Mouse (Mus musculus) MEL (cell line): ENCODE data around the gene Fmn2. TPM values are rescaled to one million over a fixed set of nuclear protein-coding genes. Genes with fewer than 3 reads are reported as not detected.

Experiments used
- DNase-seq: peaks from one replicate; pipeline ENCODE4 v3.0.0; 2011; ENCODE audit warnings: low read depth, low spot score
- H3K27ac ChIP-seq: 2 replicates; pipeline ENCODE4 v1.5.1; 2012; ENCODE audit warnings: low read depth, mild to moderate bottlenecking, control low read depth, low read length, moderate library complexity; ENCODE audit not compliant: control insufficient read depth
- H3K27me3 ChIP-seq, 2 experiments: fragments of 150-350 bp in 1 of 2; sonication (generic) in 1 of 2; 2 replicates each; pipeline ENCODE4 v1.6.1; 2012; ENCODE audit warnings: low read length in 2 of 2, mild to moderate bottlenecking in 2 of 2, improper control_type of control experiment in 1 of 2, moderate library complexity in 1 of 2; ENCODE audit not compliant: insufficient read depth in 2 of 2, control insufficient read depth in 1 of 2
- H3K36me3 ChIP-seq, 2 experiments: 2 replicates each; pipeline ENCODE4 v1.6.1; 2012 to 2014; ENCODE audit warnings: low read length in 2 of 2, improper control_type of control experiment in 1 of 2, inconsistent platforms in 1 of 2, mild to moderate bottlenecking in 1 of 2; ENCODE audit not compliant: insufficient read depth in 2 of 2, control insufficient read depth in 1 of 2
- H3K4me1 ChIP-seq, 2 experiments: fragments of 150-350 bp in 1 of 2; sonication (generic) in 1 of 2; 2 replicates each; pipeline ENCODE4 v1.6.1; 2012; ENCODE audit warnings: low read length in 2 of 2, improper control_type of control experiment in 1 of 2, mild to moderate bottlenecking in 1 of 2; ENCODE audit not compliant: insufficient read depth in 2 of 2, control insufficient read depth in 1 of 2
- H3K4me3 ChIP-seq, 2 experiments: fragments of 150-350 bp in 1 of 2; sonication (generic) in 1 of 2; 2 replicates each; pipeline ENCODE4 v1.5.1; 2012; ENCODE audit warnings: low read depth in 2 of 2, low read length in 2 of 2, mild to moderate bottlenecking in 2 of 2, moderate library complexity in 2 of 2, control low read depth in 1 of 2, improper control_type of control experiment in 1 of 2; ENCODE audit not compliant: control insufficient read depth in 1 of 2, insufficient read depth in 1 of 2
- H3K79me2 ChIP-seq: 2 replicates; pipeline ENCODE4 v1.6.1; 2012; ENCODE audit warnings: mild to moderate bottlenecking, low read length, moderate library complexity; ENCODE audit not compliant: control insufficient read depth, poor library complexity, insufficient read depth
- H3K9ac ChIP-seq: 2 replicates; pipeline ENCODE4 v1.6.1; 2012; ENCODE audit warnings: low read depth, mild to moderate bottlenecking, control low read depth, low read length, moderate library complexity; ENCODE audit not compliant: control insufficient read depth, poor library complexity, severe bottlenecking
- H3K9me3 ChIP-seq: fragments of 150-350 bp; sonication (generic); replicated peaks from 2 replicates; pipeline ENCODE4 v1.6.1; 2012; ENCODE audit warnings: mild to moderate bottlenecking, low read length, improper control_type of control experiment, moderate library complexity; ENCODE audit not compliant: insufficient read depth
- CHD1 ChIP-seq: IDR thresholded peaks from 2 replicates; pipeline ENCODE4 v1.6.1; 2012; ENCODE audit warnings: low read depth, mild to moderate bottlenecking, inconsistent platforms, low read length, improper control_type of control experiment
- CHD2 ChIP-seq: IDR thresholded peaks from 2 replicates; pipeline ENCODE4 v1.6.1; 2011; ENCODE audit warnings: low read length, improper control_type of control experiment
- EP300 ChIP-seq, 2 experiments: IDR thresholded peaks; 2 replicates each; pipeline ENCODE4 v1.6.1; 2011; ENCODE audit warnings: improper control_type of control experiment in 2 of 2, low read length in 2 of 2, low read depth in 1 of 2, mild to moderate bottlenecking in 1 of 2
- MAFK ChIP-seq: IDR thresholded peaks from 2 replicates; pipeline ENCODE4 v1.6.1; 2011; ENCODE audit warnings: low read depth, mild to moderate bottlenecking, low read length, improper control_type of control experiment, borderline replicate concordance
- MAZ ChIP-seq: IDR thresholded peaks from 2 replicates; pipeline ENCODE4 v1.6.1; 2012; ENCODE audit warnings: low read depth, mild to moderate bottlenecking, inconsistent platforms, low read length, improper control_type of control experiment
- POLR2AphosphoS2 ChIP-seq: IDR thresholded peaks from 2 replicates; pipeline ENCODE4 v1.6.1; 2011; ENCODE audit warnings: low read length, improper control_type of control experiment
- TAL1 ChIP-seq: IDR thresholded peaks from 2 replicates; pipeline ENCODE4 v1.6.1; 2012; ENCODE audit warnings: mild to moderate bottlenecking, inconsistent platforms, low read length, moderate library complexity, mixed read lengths
- TCF12 ChIP-seq: IDR thresholded peaks from 2 replicates; pipeline ENCODE4 v1.6.1; 2014; ENCODE audit warnings: low read depth, mild to moderate bottlenecking, inconsistent platforms, low read length, improper control_type of control experiment, moderate library complexity
- USF1 ChIP-seq: IDR thresholded peaks from 2 replicates; pipeline ENCODE4 v1.6.1; 2014; ENCODE audit warnings: low read depth, mild to moderate bottlenecking, inconsistent platforms, low read length, improper control_type of control experiment, moderate library complexity
- USF2 ChIP-seq, 2 experiments: IDR thresholded peaks; 2 replicates each; pipeline ENCODE4 v1.6.1; 2011 to 2012; ENCODE audit warnings: improper control_type of control experiment in 2 of 2, low read length in 2 of 2, borderline replicate concordance in 1 of 2, inconsistent platforms in 1 of 2, low read depth in 1 of 2, mild to moderate bottlenecking in 1 of 2; ENCODE audit not compliant: insufficient read depth in 1 of 2
- ZC3H11A ChIP-seq: IDR thresholded peaks from 2 replicates; pipeline ENCODE4 v1.6.1; 2012; ENCODE audit warnings: low read depth, mild to moderate bottlenecking, inconsistent platforms, low read length, improper control_type of control experiment
- ZKSCAN1 ChIP-seq: IDR thresholded peaks from 2 replicates; pipeline ENCODE4 v1.6.1; 2012; ENCODE audit warnings: low read depth, mild to moderate bottlenecking, inconsistent platforms, low read length, improper control_type of control experiment, moderate library complexity
- ZMIZ1 ChIP-seq: IDR thresholded peaks from 2 replicates; pipeline ENCODE4 v1.6.1; 2012; ENCODE audit warnings: low read depth, mild to moderate bottlenecking, inconsistent platforms, low read length, improper control_type of control experiment, moderate library complexity
- polyA plus RNA-seq, 2 experiments: library from polyadenylated mRNA; stranded (reverse) in 1 of 2; unstranded in 1 of 2; fragments of >175 nt in 1 of 2; fragments of >200 nt in 1 of 2; gene quantifications; 2 replicates each; pipeline versions ENCODE4 v1.2.1 to v1.2.4; 2012; ENCODE audit warnings: low replicate concordance in 2 of 2, low read depth in 1 of 2; ENCODE audit not compliant: insufficient read length in 2 of 2, insufficient read depth in 1 of 2, missing spikeins in 1 of 2
- total RNA-seq: library from RNA; depleted of rRNA; stranded (reverse); fragments of 300-350 nt; gene quantifications from 2 replicates; pipeline ENCODE4 v1.2.3, GENCODE M21; 2012

Fmn2 gene
- total and polyA plus RNA-seq, 3 experiments, result not detected

- no peak for DNase-seq
- no peak for TF ChIP-seq CHD1
- no peak for TF ChIP-seq TCF12
- Histone ChIP-seq H3K4me1 (no peaks in the 10 kb centered on the region), H3K9ac (no peak overlapping the region), H3K79me2 (no peaks in the 10 kb centered on the region), H3K27me3 (no peaks in the 10 kb centered on the region; a peak in 1 of 4 replicates), H3K4me3 (no peak overlapping the region), H3K27ac (no peak overlapping the region), H3K36me3 (no peaks in the 10 kb centered on the region), H3K9me3 (no peaks in the 10 kb centered on the region)
These were observed 174.6 kb downstream of the Fmn2 start for GRCm38 (mm10) chr1:174676187-174676586.

- Histone ChIP-seq H3K9me3 (no peaks in the 10 kb centered on the region), H3K4me3 (no peak overlapping the region), H3K27me3 (no peaks in the 10 kb centered on the region; a peak in 1 of 4 replicates), H3K36me3 (no peaks in the 10 kb centered on the region), H3K27ac (no peak overlapping the region), H3K4me1 (no peaks in the 10 kb centered on the region), H3K9ac (no peak overlapping the region), H3K79me2 (no peaks in the 10 kb centered on the region)
- no peak for TF ChIP-seq USF1
- no peak for DNase-seq
These were observed 175.6 kb downstream of the Fmn2 start for GRCm38 (mm10) chr1:174677211-174677610.

GRCm38 (mm10) chr1:174689301-174689700 is 187.7 kb downstream of the Fmn2 start:
- no peak overlapping the region for H3K9ac ChIP-seq
- no peaks in the 10 kb centered on the region for H3K9me3 ChIP-seq
- H3K36me3 ChIP-seq, result no peaks in the 10 kb centered on the region
- H3K4me3 ChIP-seq, result no peak overlapping the region
- no peaks in the 10 kb centered on the region for H3K27me3 ChIP-seq
- TF ChIP-seq USF2 (IDR thresholded peaks at IDR 0.05; ENCODE audit: borderline replicate concordance in 1 of 2, insufficient read depth in 1 of 2, low read depth in 1 of 2, low read length in 2 of 2), result no peak
- no peak for TF ChIP-seq TAL1
- TF ChIP-seq CHD2, result no peak
- TF ChIP-seq ZMIZ1, result no peak
- TF ChIP-seq ZKSCAN1, result no peak
- no peak for TF ChIP-seq EP300 (IDR thresholded peaks at IDR 0.05; ENCODE audit: low read depth in 1 of 2, low read length in 2 of 2)
- no peak for TF ChIP-seq MAZ
- no peak for TF ChIP-seq MAFK
- TF ChIP-seq POLR2AphosphoS2, result no peak
- TF ChIP-seq ZC3H11A, result no peak
- TF ChIP-seq TCF12, result no peak
- no peak for DNase-seq
- H3K27ac ChIP-seq, result no peak overlapping the region
- no peaks in the 10 kb centered on the region for H3K4me1 ChIP-seq
- no peaks in the 10 kb centered on the region for H3K79me2 ChIP-seq
